Mouse (Mus musculus): ENCODE data around the gene Il18bp.

DNA sequence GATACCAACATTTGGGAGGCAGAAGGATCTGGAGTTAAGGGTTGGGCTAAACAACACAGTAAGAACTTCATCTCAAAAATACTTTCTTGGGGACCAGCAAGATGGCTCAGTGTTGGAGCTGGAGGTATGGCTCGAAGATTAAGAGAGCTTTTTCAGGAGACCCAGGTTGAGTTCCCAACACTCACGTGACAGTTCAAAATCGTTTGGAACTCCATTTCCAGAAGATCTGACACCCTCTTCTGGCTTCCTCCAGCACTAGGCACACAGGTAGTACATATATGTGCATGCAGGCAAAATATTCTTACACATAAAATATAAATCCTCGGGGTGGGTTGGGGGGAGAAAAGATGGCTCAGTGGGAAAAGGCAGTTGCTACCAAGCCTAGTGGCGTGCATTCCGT, 47.9 kb upstream of the Il18bp start:
- no peak for TF ChIP-seq CTCF (conservative IDR thresholded peaks at IDR 0.05; ENCODE audit: insufficient read depth, insufficient read length, low read depth, low read length)
- no peak for TF ChIP-seq POLR2A (IDR thresholded peaks at IDR 0.05; ENCODE audit: low read depth, low read length)

Measured in kidney, adult 2 months (tissue).